Comparison of ENCODE assay signal across 10 mouse cellular contexts in the genomic region with DNA sequence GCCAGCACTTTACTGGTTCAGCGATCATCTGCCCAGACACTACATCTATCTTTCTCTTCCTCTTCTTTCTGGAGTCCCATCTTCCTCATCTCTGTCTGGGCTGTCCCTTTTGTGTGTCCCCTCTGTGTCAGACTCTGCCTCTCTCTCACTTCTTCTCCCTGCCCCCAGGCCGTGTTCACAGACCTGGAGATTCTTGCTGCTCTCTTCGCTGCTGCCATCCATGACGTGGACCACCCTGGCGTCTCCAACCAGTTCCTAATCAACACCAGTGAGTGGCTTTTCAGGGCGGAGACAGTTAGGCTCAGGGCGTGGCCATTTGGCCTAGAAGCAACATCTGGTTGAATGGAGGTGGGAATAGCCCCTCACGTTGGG. TPM values are rescaled to one million over a fixed set of nuclear protein-coding genes. Genes with fewer than 3 reads are reported as not detected.
DNase-seq lines count a peak whose midpoint lies in the region; ATAC-seq and TF ChIP-seq lines count a peak whose summit lies in the region.
"Had no signal": no experiment of that assay in that cellular context is flagged by ENCODE, and none has a peak within 500 bp of the region (broad histone marks: within the 10 kb centered on the region; RNA-seq: fewer than 3 reads in every experiment).

No protein-coding gene starts in this region.

- peak overlapping the region; percentile 89 for H3K27ac ChIP-seq in kidney, embryonic 15.5 days
- no peak overlapping the region for H3K27ac ChIP-seq in ES-Bruce4 (ENCODE audit: insufficient read depth, low read length)
- H3K27ac ChIP-seq in forebrain, embryonic 16.5 days (ENCODE audit: low read length): no peak overlapping the region
- no peak overlapping the region for H3K27ac ChIP-seq in midbrain, embryonic 13.5 days
- H3K27ac ChIP-seq: stomach, embryonic 15.5 days had no signal

- no peak for TF ChIP-seq POLR2A in ES-Bruce4 (IDR thresholded peaks at IDR 0.05; ENCODE audit: insufficient read depth, low read length)

- peaks cover 34% of the 10 kb centered on the region for H3K4me1 ChIP-seq in kidney, embryonic 15.5 days
- no peaks in the 10 kb centered on the region for H3K4me1 ChIP-seq in ES-Bruce4 (ENCODE audit: control insufficient read depth, insufficient read depth, low read length)
- H3K4me1 ChIP-seq in forebrain, embryonic 16.5 days (replicated peaks; ENCODE audit: control insufficient read depth, insufficient read depth, low read length): 0 out of 2 replicates have a peak, but pooled peaks cover 6% of the 10 kb centered on the region
- H3K4me1 ChIP-seq in midbrain, embryonic 13.5 days (replicated peaks): peaks cover 9% of the 10 kb centered on the region

- H3K4me2 ChIP-seq in kidney, embryonic 15.5 days: peak overlapping the region; percentile 73
- H3K4me2 ChIP-seq in forebrain, embryonic 16.5 days (ENCODE audit: low read length): no peak overlapping the region
- H3K4me2 ChIP-seq in midbrain, embryonic 13.5 days (replicated peaks): peak overlapping the region; percentile 56

- no peaks in the 10 kb centered on the region for H3K27me3 ChIP-seq in kidney, embryonic 15.5 days
- H3K27me3 ChIP-seq in ES-Bruce4 (ENCODE audit: control insufficient read depth, insufficient read depth, low read length, poor library complexity, severe bottlenecking): no peaks in the 10 kb centered on the region
- no peaks in the 10 kb centered on the region for H3K27me3 ChIP-seq in forebrain, embryonic 16.5 days (replicated peaks; ENCODE audit: control insufficient read depth, insufficient read depth, low read length)
- H3K27me3 ChIP-seq in midbrain, embryonic 13.5 days: no peaks in the 10 kb centered on the region
- H3K27me3 ChIP-seq: stomach, embryonic 15.5 days had no signal

- ATAC-seq in kidney, embryonic 15.5 days (replicated peaks; ENCODE audit: low FRiP score): no peak
- 0 out of 2 replicates have a peak, but pooled peaks have one; percentile 19 for ATAC-seq in forebrain, embryonic 16.5 days
- no peak for ATAC-seq in midbrain, embryonic 13.5 days

- H3K9me3 ChIP-seq in kidney, embryonic 15.5 days (replicated peaks): no peaks in the 10 kb centered on the region
- no peaks in the 10 kb centered on the region for H3K9me3 ChIP-seq in ES-Bruce4 (replicated peaks; ENCODE audit: control insufficient read depth, insufficient read depth, low read length, poor library complexity, severe bottlenecking)
- H3K9me3 ChIP-seq in forebrain, embryonic 16.5 days (ENCODE audit: control insufficient read depth, low read length): no peaks in the 10 kb centered on the region
- H3K9me3 ChIP-seq in midbrain, embryonic 13.5 days: no peaks in the 10 kb centered on the region
- H3K9me3 ChIP-seq: stomach, embryonic 15.5 days had no signal

- DNase-seq in kidney, postnatal 10 days: no peak
- no peak for DNase-seq in thymus, postnatal 36 days
- no peak for DNase-seq in heart, adult 11 months
- DNase-seq in adrenal gland, adult 8-10 months: no peak
- DNase-seq: lung, adult 18-20 months had no signal

- WGBS in kidney, embryonic 15.5 days: 12% methylated on average over 8 of the region's 8 CpGs
- WGBS in forebrain, embryonic 16.5 days: 23% methylated on average over 8 of the region's 8 CpGs
- WGBS in midbrain, embryonic 13.5 days: 27% methylated on average over 8 of the region's 8 CpGs

- peaks cover 6% of the 10 kb centered on the region; the same call in 1 of the 2 replicates for H3K36me3 ChIP-seq in kidney, embryonic 15.5 days
- no peaks in the 10 kb centered on the region for H3K36me3 ChIP-seq in ES-Bruce4 (ENCODE audit: control insufficient read depth, insufficient read depth, low read length, poor library complexity, severe bottlenecking)
- 0 out of 2 replicates have a peak, but pooled peaks cover 2% of the 10 kb centered on the region for H3K36me3 ChIP-seq in forebrain, embryonic 16.5 days (ENCODE audit: control insufficient read depth, insufficient read depth)
- peaks cover 47% of the 10 kb centered on the region for H3K36me3 ChIP-seq in midbrain, embryonic 13.5 days
- H3K36me3 ChIP-seq: stomach, embryonic 15.5 days had no signal

- no peak for TF ChIP-seq CTCF in ES-Bruce4 (IDR thresholded peaks at IDR 0.05; ENCODE audit: low read depth, low read length)

- no peak for TF ChIP-seq EP300 in ES-Bruce4 (IDR thresholded peaks at IDR 0.05; ENCODE audit: insufficient read depth, low read depth, low read length)

- no peak overlapping the region for H3K9ac ChIP-seq in kidney, embryonic 15.5 days
- H3K9ac ChIP-seq in ES-Bruce4 (ENCODE audit: low read depth, poor library complexity, severe bottlenecking): no peak overlapping the region
- H3K9ac ChIP-seq in forebrain, embryonic 16.5 days (replicated peaks; ENCODE audit: low read depth, low read length): no peak overlapping the region
- H3K9ac ChIP-seq in midbrain, embryonic 13.5 days (replicated peaks): no peak overlapping the region

- H3K4me3 ChIP-seq in kidney, embryonic 15.5 days (replicated peaks): peak overlapping the region; percentile 44
- H3K4me3 ChIP-seq in ES-Bruce4 (ENCODE audit: low read depth, low read length): peak overlapping the region; percentile 81
- H3K4me3 ChIP-seq in forebrain, embryonic 16.5 days (replicated peaks; ENCODE audit: low read length): no peak overlapping the region
- H3K4me3 ChIP-seq in midbrain, embryonic 13.5 days (replicated peaks): no peak overlapping the region

RNA-seq across cellular contexts. Expression of a gene that starts 35.0 kb away (rescaled TPM):
- polyA plus RNA-seq in kidney, embryonic 15.5 days (2015; fragmentation: Nextera tagmentation; extraction: Ambion mirVana): 55.1 and 64.2 TPM in 2 replicates
- polyA plus RNA-seq in ES-Bruce4 (2011; ENCODE audit: insufficient read depth, insufficient read length, low read depth, missing spikeins): 19.5 and 19.6 TPM in 2 replicates
- polyA plus RNA-seq in forebrain, embryonic 16.5 days (2015; fragmentation: Nextera tagmentation; extraction: Ambion mirVana): 74.2 and 78.5 TPM in 2 replicates
- 58.6 and 61.9 TPM in 2 replicates for polyA plus RNA-seq in midbrain, embryonic 13.5 days (2015; fragmentation: Nextera tagmentation; extraction: Ambion mirVana)
- 10 to 100 TPM; 50.7 to 62.6 (median 57.4) TPM for total RNA-seq in adrenal gland, adult 8-10 months (2022)

RNA-seq across cellular contexts. Expression of a gene that starts 38.6 kb away (rescaled TPM):
- 12.6 and 12.7 TPM in 2 replicates for polyA plus RNA-seq in kidney, embryonic 15.5 days (2015; fragmentation: Nextera tagmentation; extraction: Ambion mirVana)
- 9.5 and 10.4 TPM in 2 replicates for polyA plus RNA-seq in ES-Bruce4 (2011; ENCODE audit: insufficient read depth, insufficient read length, low read depth, missing spikeins)
- 24.9 and 32.0 TPM in 2 replicates for polyA plus RNA-seq in forebrain, embryonic 16.5 days (2015; fragmentation: Nextera tagmentation; extraction: Ambion mirVana)
- 20.1 and 20.2 TPM in 2 replicates for polyA plus RNA-seq in midbrain, embryonic 13.5 days (2015; fragmentation: Nextera tagmentation; extraction: Ambion mirVana)
- 10 to 100 TPM in 2 of 4 experiments, 1 to 10 TPM in 2; 5.7 to 13.4 (median 9.8) TPM for total RNA-seq in adrenal gland, adult 8-10 months (2022)

RNA-seq across cellular contexts. Expression of a gene that starts 44.1 kb away (rescaled TPM):
- 0.19 TPM in 1 of 2 replicates, not detected in the other for polyA plus RNA-seq in kidney, embryonic 15.5 days (2015; fragmentation: Nextera tagmentation; extraction: Ambion mirVana)
- 0.40 and 0.44 TPM in 2 replicates for polyA plus RNA-seq in ES-Bruce4 (2011; ENCODE audit: insufficient read depth, insufficient read length, low read depth, missing spikeins)
- polyA plus RNA-seq in forebrain, embryonic 16.5 days (2015; fragmentation: Nextera tagmentation; extraction: Ambion mirVana): 2.6 and 2.8 TPM in 2 replicates
- 1.1 and 1.6 TPM in 2 replicates for polyA plus RNA-seq in midbrain, embryonic 13.5 days (2015; fragmentation: Nextera tagmentation; extraction: Ambion mirVana)
- total RNA-seq in adrenal gland, adult 8-10 months (2022): under 1 TPM; 0.27 to 0.75 (median 0.46) TPM

RNA-seq across cellular contexts. Expression of a gene that starts 54.4 kb away (rescaled TPM):
- 332 and 351 TPM in 2 replicates for polyA plus RNA-seq in kidney, embryonic 15.5 days (2015; fragmentation: Nextera tagmentation; extraction: Ambion mirVana)
- polyA plus RNA-seq in ES-Bruce4 (2011; ENCODE audit: insufficient read depth, insufficient read length, low read depth, missing spikeins): 164 and 171 TPM in 2 replicates
- 213 and 234 TPM in 2 replicates for polyA plus RNA-seq in forebrain, embryonic 16.5 days (2015; fragmentation: Nextera tagmentation; extraction: Ambion mirVana)
- 233 TPM in 2 replicates for polyA plus RNA-seq in midbrain, embryonic 13.5 days (2015; fragmentation: Nextera tagmentation; extraction: Ambion mirVana)
- total RNA-seq in adrenal gland, adult 8-10 months (2022): 100 to 1,000 TPM; 162 to 190 (median 174) TPM

Comparison
In these comparisons a context has a peak if more than half of its experiments do, and no peak if none do; other contexts are left out.
1. H3K4me3 ChIP-seq: peak in kidney, embryonic 15.5 days (single experiment) and ES-Bruce4 (single experiment); none in forebrain, embryonic 16.5 days (single experiment) and midbrain, embryonic 13.5 days (single experiment).